Mouse (Mus musculus): ENCODE data around the gene Rab44.

- TF ChIP-seq CTCF (IDR thresholded peaks at IDR 0.05; ENCODE audit: control insufficient read depth, insufficient read depth, insufficient read length) (no peak), MYOD1 (IDR thresholded peaks at IDR 0.05; ENCODE audit: control insufficient read depth, insufficient read length, low read depth) (no peak)
These were observed 22.5 kb upstream of the Rab44 start for GRCm38 (mm10) chr17:29091348-29091944.

Data from C2C12 (cell line).